Mouse (Mus musculus) neural tube, embryonic 11.5 days (tissue): ENCODE data around the gene Kel. TPM values are rescaled to one million over a fixed set of nuclear protein-coding genes. Genes with fewer than 3 reads are reported as not detected.

Experiments used
- ATAC-seq: fragments of 200-750 bp; cut with Nextera tagmentation; 2 replicates; pipeline ENCODE4 v1.8.0; 2017; ENCODE audit warnings: moderate number of reproducible peaks, mild to moderate bottlenecking, moderate TSS enrichment, moderate library complexity; ENCODE audit not compliant: insufficient read depth, low FRiP score, low TSS enrichment
- DNase-seq: peaks from one replicate; pipeline ENCODE4 v3.0.0-alpha.2; 2015; ENCODE audit warnings: low spot score
- H3K27ac ChIP-seq: fragments of 300-500 bp; sonication (generic); 2 replicates; pipeline ENCODE4 v1.5.1; 2014; ENCODE audit warnings: low read depth, mild to moderate bottlenecking, low read length
- H3K27me3 ChIP-seq: fragments of 300-500 bp; sonication (generic); 2 replicates; pipeline ENCODE4 v1.6.1; 2014; ENCODE audit warnings: mild to moderate bottlenecking, low read length, mixed read lengths; ENCODE audit not compliant: control insufficient read depth, insufficient read depth
- H3K36me3 ChIP-seq: fragments of 300-500 bp; sonication (generic); 2 replicates; pipeline ENCODE4 v1.6.1; 2014; ENCODE audit warnings: mild to moderate bottlenecking, low read length, moderate library complexity, mixed read lengths; ENCODE audit not compliant: control insufficient read depth, insufficient read depth
- H3K4me1 ChIP-seq: fragments of 300-500 bp; sonication (generic); 2 replicates; pipeline ENCODE4 v1.6.1; 2014; ENCODE audit warnings: low read length, mixed read lengths; ENCODE audit not compliant: control insufficient read depth, insufficient read depth
- H3K4me2 ChIP-seq: fragments of 300-500 bp; sonication (generic); 2 replicates; pipeline ENCODE4 v1.6.1; 2014; ENCODE audit warnings: low read depth, mild to moderate bottlenecking, moderate library complexity
- H3K4me3 ChIP-seq: fragments of 300-500 bp; sonication (generic); 2 replicates; pipeline ENCODE4 v1.5.1; 2014; ENCODE audit warnings: low read depth, low read length
- H3K9ac ChIP-seq: fragments of 300-500 bp; sonication (generic); 2 replicates; pipeline ENCODE4 v1.6.1; 2014; ENCODE audit warnings: mild to moderate bottlenecking, low read length
- H3K9me3 ChIP-seq: fragments of 300-500 bp; sonication (generic); 2 replicates; pipeline ENCODE4 v1.6.1; 2016; ENCODE audit warnings: low read length; ENCODE audit not compliant: control insufficient read depth
- WGBS: fragments of 180-500 bp; shearing (Covaris S2); extraction: QIAGEN DNeasy Blood & Tissue Kit; methylation state at CpG from one replicate; pipeline ENCODE4 v1.1.7; 2014; 5-methylcytosine and 5-hydroxymethylcytosine counted together
- polyA plus RNA-seq: library from polyadenylated mRNA; unstranded; fragments of >200 nt; fragmentation: Nextera tagmentation; extraction: Ambion mirVana; gene quantifications from 2 replicates; pipeline ENCODE4 v1.2.1, GENCODE M21; 2014

Gene Kel
- polyA plus RNA-seq, 1 experiment from 2014 or later: 9.4 TPM

DNA sequence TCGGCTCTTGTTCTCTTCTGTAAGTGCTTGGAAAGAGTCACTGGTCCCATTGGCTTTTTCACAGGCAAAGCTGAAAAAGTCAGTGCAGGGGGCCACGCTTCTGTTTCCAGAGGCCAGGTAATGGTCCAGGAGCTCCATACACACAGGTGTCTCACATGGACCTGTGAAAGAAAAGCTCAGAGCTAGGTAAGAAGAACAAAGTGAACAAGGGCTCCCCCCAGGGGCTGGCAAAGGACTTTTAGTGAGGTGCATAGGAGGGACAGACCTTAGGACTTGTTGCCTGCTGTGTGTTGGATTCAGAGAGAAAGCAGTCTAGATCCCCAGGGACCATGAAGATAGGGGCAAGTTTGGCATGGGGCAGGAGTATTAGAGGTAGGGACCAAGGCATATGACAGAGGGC lies 1.2 kb downstream of the Kel start:
- H3K36me3 ChIP-seq: no peaks in the 10 kb centered on the region
- DNase-seq (no peak), ATAC-seq (no peak)
- H3K4me3 ChIP-seq: no peak overlapping the region
- H3K27me3 ChIP-seq: no peaks in the 10 kb centered on the region
- H3K27ac ChIP-seq: no peak overlapping the region
- H3K9ac ChIP-seq: no peak overlapping the region
- no peaks in the 10 kb centered on the region for H3K4me1 ChIP-seq
- H3K9me3 ChIP-seq: no peaks in the 10 kb centered on the region
- WGBS: 87% methylated on average over 2 of the region's 2 CpGs
- H3K4me2 ChIP-seq: no peak overlapping the region

DNA sequence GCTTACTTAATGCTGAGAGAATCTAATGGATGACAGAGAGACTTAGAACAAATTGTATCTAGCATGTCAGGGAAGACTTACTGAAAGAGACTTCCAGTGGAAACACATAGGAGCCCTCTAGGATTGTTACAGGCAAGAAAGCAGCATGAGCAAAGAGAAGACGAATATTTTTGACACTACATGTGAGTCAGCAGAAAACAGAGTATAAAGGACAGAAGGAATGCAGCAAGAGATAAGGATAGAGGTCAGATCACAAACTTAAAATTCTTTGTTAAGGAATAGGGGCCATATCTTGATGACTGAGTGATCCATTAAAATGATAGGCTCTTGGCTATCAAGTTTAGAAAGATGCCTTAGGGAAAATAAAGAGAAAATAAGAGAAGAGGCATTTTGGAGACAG lies 2.9 kb downstream of the Kel start:
- Histone ChIP-seq H3K9me3 (no peaks in the 10 kb centered on the region), H3K27ac (no peak overlapping the region), H3K27me3 (no peaks in the 10 kb centered on the region), H3K4me3 (no peak overlapping the region), H3K9ac (no peak overlapping the region), H3K36me3 (no peaks in the 10 kb centered on the region), H3K4me1 (no peaks in the 10 kb centered on the region), H3K4me2 (no peak overlapping the region)
- 88% methylated on average over 1 of the region's 1 CpGs for WGBS
- ATAC-seq: no peak
- DNase-seq: no peak

DNA sequence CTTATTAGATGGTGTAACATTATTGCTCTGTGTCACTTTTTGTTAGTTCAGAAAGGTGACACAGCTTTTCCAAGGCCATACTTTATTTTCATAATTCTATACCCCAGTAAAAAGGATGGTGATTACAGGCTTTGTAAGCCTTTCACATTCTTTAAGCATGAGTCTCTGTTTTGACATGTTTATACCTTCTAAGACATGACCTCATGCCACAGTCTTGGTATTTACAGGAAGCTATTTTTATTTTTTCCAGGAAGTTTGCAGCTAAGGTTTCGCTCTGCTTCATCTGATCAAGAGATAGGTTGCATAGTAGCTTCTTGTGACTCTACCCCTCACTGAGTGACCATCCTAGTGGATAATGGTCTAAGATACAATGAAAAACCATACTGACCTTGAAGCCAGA lies 9.7 kb downstream of the Kel start:
- WGBS: 95% methylated on average over 1 of the region's 1 CpGs

DNA sequence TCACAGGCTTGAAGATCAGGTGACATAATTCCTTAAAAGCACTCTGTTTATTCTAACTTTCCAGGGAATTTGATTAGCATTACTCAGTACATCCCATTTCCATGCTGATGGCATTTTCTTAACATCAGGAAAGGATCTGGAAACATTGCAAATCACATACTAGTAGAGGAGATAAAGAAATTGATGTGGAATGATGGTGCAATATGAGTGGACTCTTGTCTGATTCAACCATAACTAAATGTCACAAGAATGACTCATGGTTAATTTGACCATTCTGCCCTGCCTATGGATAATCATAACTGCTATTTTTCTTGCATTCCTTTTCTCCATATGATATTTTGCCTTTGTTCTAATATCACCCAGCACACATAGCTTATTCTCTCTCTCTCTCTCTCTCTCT lies 11.9 kb downstream of the Kel start:
- Histone ChIP-seq H3K9me3 (no peaks in the 10 kb centered on the region), H3K27ac (no peak overlapping the region), H3K4me3 (no peak overlapping the region), H3K9ac (no peak overlapping the region), H3K4me1 (no peaks in the 10 kb centered on the region), H3K4me2 (no peak overlapping the region), H3K36me3 (no peaks in the 10 kb centered on the region), H3K27me3 (no peaks in the 10 kb centered on the region)
- DNase-seq (no peak), ATAC-seq (no peak)

More for the DNA sequence above, 9.7 kb downstream of the Kel start:
- Histone ChIP-seq H3K27me3 (no peaks in the 10 kb centered on the region), H3K4me3 (no peak overlapping the region), H3K4me1 (no peaks in the 10 kb centered on the region), H3K27ac (no peak overlapping the region), H3K36me3 (no peaks in the 10 kb centered on the region), H3K9ac (no peak overlapping the region), H3K9me3 (no peaks in the 10 kb centered on the region), H3K4me2 (no peak overlapping the region)
- DNase-seq: no peak
- ATAC-seq: no peak

DNA sequence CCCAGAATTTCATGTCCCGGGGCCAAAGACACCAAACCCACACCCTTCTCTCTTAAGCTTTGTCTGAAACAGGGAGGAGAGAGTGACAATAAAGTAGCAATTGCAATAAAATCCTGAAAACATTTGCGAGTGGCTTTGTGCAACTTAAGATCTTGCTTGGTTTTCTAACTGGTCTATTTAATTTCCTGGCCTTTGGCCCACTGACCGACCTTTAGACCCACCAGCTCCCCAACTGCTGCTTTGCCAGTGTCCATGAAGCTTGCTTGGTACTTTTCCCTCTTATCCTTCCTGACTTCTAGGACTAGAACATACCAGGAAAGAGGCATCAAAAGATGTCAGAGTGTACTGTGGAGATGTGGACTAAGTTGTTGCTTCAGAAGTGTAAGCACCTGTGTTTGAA lies 18.5 kb downstream of the Kel start:
- DNase-seq (no peak), ATAC-seq (no peak)
- H3K4me3 ChIP-seq: no peak overlapping the region
- no peaks in the 10 kb centered on the region for H3K9me3 ChIP-seq
- no peaks in the 10 kb centered on the region for H3K4me1 ChIP-seq
- no peak overlapping the region for H3K4me2 ChIP-seq
- H3K27ac ChIP-seq: no peak overlapping the region
- H3K27me3 ChIP-seq: no peaks in the 10 kb centered on the region
- 78% methylated on average over 3 of the region's 3 CpGs for WGBS
- H3K36me3 ChIP-seq: no peaks in the 10 kb centered on the region
- H3K9ac ChIP-seq: no peak overlapping the region

DNA sequence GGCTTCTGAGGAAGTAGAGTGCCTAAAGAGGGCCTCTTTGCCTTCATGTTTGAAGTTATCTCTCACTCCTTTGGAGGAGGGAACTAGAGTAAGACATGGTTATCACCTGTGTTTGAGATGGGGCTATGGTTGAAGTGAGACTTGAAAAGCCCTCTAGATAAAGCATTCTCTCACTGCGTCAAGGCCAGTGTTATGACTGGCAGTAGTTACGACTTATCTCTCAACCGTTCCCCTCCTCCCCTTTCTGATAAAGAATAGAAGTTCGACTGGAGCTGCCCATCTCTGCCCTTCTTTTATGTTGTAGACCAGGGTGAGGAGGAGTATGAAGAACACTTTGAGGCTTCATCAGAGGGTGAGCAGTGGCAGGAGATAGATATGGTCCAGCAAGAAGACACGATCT lies 19.2 kb downstream of the Kel start:
- DNase-seq (no peak), ATAC-seq (no peak)
- H3K4me1 ChIP-seq: no peaks in the 10 kb centered on the region
- H3K4me3 ChIP-seq: no peak overlapping the region
- H3K27ac ChIP-seq: no peak overlapping the region
- H3K27me3 ChIP-seq: no peaks in the 10 kb centered on the region
- WGBS: 91% methylated on average over 5 of the region's 5 CpGs
- no peak overlapping the region for H3K4me2 ChIP-seq
- no peaks in the 10 kb centered on the region for H3K9me3 ChIP-seq
- H3K9ac ChIP-seq: no peak overlapping the region
- no peaks in the 10 kb centered on the region for H3K36me3 ChIP-seq

DNA sequence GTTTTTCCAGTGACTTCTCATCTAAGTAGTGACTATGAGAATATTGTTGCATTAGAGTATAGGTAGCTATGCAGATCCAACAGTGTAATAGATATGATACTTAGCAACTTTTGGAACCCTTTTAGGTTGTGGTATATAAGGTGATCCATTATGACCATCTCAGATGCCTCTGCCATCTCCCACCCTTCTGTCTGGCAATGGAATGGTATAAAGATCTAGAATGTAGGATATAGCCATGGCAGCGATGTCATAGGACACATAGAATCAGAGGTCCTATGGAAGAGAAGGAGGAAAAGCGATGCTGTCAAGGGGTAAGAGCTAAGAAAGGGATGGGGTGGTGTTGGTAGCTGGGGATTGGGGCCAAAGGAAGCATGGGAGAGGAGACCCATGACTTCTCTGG lies 20.0 kb downstream of the Kel start, which contains the start of gene Llcfc1:
TSS of gene Llcfc1 (plus strand) at position 301 of the 400 bp plus-strand sequence.
- H3K4me3 ChIP-seq: no peak within 1 kb of the TSS
- H3K9ac ChIP-seq: no peak within 1 kb of the TSS
- no peaks in the 10 kb centered on the region for H3K9me3 ChIP-seq
- DNase-seq: no peak
- H3K27ac ChIP-seq: no peak within 1 kb of the TSS
- H3K36me3 ChIP-seq: no peaks in the 10 kb centered on the region
- H3K4me2 ChIP-seq: no peak within 1 kb of the TSS
- WGBS: 84% methylated on average over 2 of the region's 2 CpGs
- no peaks in the 10 kb centered on the region for H3K27me3 ChIP-seq
- no peak for ATAC-seq
- H3K4me1 ChIP-seq: no peaks in the 10 kb centered on the region

DNA sequence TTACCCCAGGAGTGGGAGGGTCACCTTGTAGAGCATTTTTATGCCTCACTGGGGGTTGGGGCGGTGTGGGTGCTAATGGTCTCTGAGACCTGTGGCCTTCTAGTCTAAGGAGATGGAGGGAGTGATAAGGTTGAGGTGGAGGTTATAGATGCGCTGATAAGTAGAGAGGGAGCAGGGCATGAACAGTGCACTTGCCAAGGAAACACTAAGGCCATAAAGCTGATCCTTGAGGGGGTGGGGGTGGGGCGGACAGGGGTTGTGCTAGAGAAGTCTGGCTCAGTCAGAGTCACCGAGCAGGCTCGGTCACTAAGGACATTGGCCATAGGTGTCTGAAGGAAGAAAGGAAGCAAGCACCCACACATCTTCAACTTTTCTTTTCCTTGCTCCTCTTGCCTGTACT lies 22.5 kb downstream of the Kel start:
- Histone ChIP-seq H3K36me3 (no peaks in the 10 kb centered on the region), H3K9me3 (no peaks in the 10 kb centered on the region), H3K4me3 (no peak overlapping the region), H3K4me2 (no peak overlapping the region), H3K27me3 (no peaks in the 10 kb centered on the region), H3K9ac (no peak overlapping the region), H3K27ac (no peak overlapping the region), H3K4me1 (no peaks in the 10 kb centered on the region)
- 85% methylated on average over 5 of the region's 5 CpGs for WGBS
- no peak for DNase-seq
- no peak for ATAC-seq

DNA sequence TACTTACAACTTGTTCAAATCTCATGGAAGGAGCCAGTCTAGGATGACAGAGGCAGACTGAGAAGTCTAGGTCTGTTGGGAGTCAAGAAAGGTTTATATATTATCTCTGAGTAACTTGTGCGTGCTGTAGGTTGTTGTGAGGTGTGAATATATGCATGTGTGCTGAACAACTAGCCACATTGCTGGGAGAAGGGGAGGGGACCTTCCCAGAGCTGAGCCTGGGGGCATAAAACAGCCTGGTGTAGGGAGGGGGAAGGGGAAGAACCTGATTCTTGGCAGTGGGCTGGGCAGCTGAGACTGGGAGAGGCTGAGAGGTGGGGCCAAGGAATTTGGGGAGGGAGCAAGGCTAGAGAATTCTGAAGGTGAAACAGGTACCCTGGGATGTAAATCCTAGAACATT lies 23.5 kb downstream of the Kel start, which contains the start of gene Trpv5:
TSS of gene Trpv5 (minus strand) at position 101 of the 400 bp plus-strand sequence.
- Histone ChIP-seq H3K4me1 (no peaks in the 10 kb centered on the region), H3K9me3 (no peaks in the 10 kb centered on the region), H3K4me3 (no peak within 1 kb of the TSS), H3K27ac (no peak within 1 kb of the TSS), H3K36me3 (no peaks in the 10 kb centered on the region), H3K27me3 (no peaks in the 10 kb centered on the region), H3K9ac (no peak within 1 kb of the TSS), H3K4me2 (no peak within 1 kb of the TSS)
- ATAC-seq: no peak
- 77% methylated on average over 1 of the region's 1 CpGs for WGBS
- no peak for DNase-seq
